Comparison of ENCODE assay signal across 18 mouse cellular contexts in the genomic region with DNA sequence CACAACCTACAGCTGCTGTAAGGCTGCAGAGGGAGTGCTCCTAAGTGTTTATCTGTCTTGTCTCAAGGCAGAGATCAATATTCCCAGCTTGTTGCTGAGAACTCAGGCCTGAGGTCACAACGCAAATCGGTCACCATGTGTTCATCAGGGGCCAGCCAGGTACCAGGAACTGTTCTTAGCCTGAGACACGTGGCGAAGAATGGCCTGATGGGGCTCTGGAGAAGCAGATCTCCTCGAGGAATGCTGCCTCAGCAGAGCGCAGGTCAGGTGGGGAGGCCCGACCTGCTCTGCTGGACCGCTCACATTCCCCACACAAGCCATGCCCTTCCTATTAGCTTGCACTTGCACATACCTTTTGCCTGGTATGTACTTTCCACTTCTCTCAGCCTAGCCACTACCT. TPM values are rescaled to one million over a fixed set of nuclear protein-coding genes. Genes with fewer than 3 reads are reported as not detected.
DNase-seq lines count a peak whose midpoint lies in the region; ATAC-seq lines count a peak whose summit lies in the region.
"Had no signal": no experiment of that assay in that cellular context is flagged by ENCODE, and none has a peak within 500 bp of the region (broad histone marks: within the 10 kb centered on the region; RNA-seq: fewer than 3 reads in every experiment).

No protein-coding gene starts in this region.

- no peak overlapping the region for H3K9ac ChIP-seq in limb, embryonic 12.5 days (replicated peaks)
- no peak overlapping the region for H3K9ac ChIP-seq in stomach, embryonic 14.5 days (replicated peaks; ENCODE audit: low read depth, low read length)
- H3K9ac ChIP-seq in forebrain, embryonic 14.5 days (ENCODE audit: low read length) = no peak overlapping the region
- H3K9ac ChIP-seq: heart, embryonic 13.5 days; liver, embryonic 13.5 days; midbrain, embryonic 12.5 days had no signal

- no peak overlapping the region for H3K4me2 ChIP-seq in limb, embryonic 12.5 days
- H3K4me2 ChIP-seq in stomach, embryonic 14.5 days (replicated peaks; ENCODE audit: low read depth, low read length) = no peak overlapping the region
- H3K4me2 ChIP-seq in forebrain, embryonic 14.5 days (ENCODE audit: low read length) = no peak overlapping the region
- H3K4me2 ChIP-seq: heart, embryonic 13.5 days; liver, embryonic 13.5 days; midbrain, embryonic 12.5 days had no signal

- no peak for ATAC-seq in limb, embryonic 12.5 days (ENCODE audit: insufficient number of reproducible peaks, insufficient read depth, low FRiP score, low TSS enrichment, low read depth)
- ATAC-seq in stomach, embryonic 14.5 days (ENCODE audit: insufficient number of reproducible peaks, insufficient read depth, low FRiP score, low read depth) = peak; percentile 57; the same call in 1 of the 2 replicates
- no peak for ATAC-seq in forebrain, embryonic 14.5 days
- ATAC-seq in granulocyte monocyte progenitor cell, adult 5-6 weeks (replicated peaks; ENCODE audit: poor library complexity, severe bottlenecking) = no peak

- no peak for DNase-seq in limb, embryonic 10.5 days (ENCODE audit: low spot score)
- DNase-seq in kidney, adult 18-20 months = peak; percentile 76
- peak; percentile 82 to 91 for DNase-seq in kidney, postnatal 36 days
- DNase-seq in c-Kit-positive CD71-positive TER-119-positive erythroid progenitor cells, embryonic 14.5 days (ENCODE audit: low spot score) = no peak
- no peak for DNase-seq in forebrain, embryonic 14.5 days (ENCODE audit: low spot score)
- DNase-seq: cerebellum, adult 8-10 months; liver, embryonic 13.5 days; spleen, adult 18-20 months; thymus, adult 2 months had no signal

- H3K9me3 ChIP-seq in limb, embryonic 12.5 days = no peaks in the 10 kb centered on the region
- H3K9me3 ChIP-seq in limb, embryonic 10.5 days (replicated peaks) = no peaks in the 10 kb centered on the region
- no peaks in the 10 kb centered on the region for H3K9me3 ChIP-seq in stomach, embryonic 14.5 days (ENCODE audit: control insufficient read depth, low read depth, low read length)
- H3K9me3 ChIP-seq in forebrain, embryonic 14.5 days (replicated peaks; ENCODE audit: control insufficient read depth, low read length) = no peaks in the 10 kb centered on the region
- H3K9me3 ChIP-seq: G1E; heart, embryonic 13.5 days; liver, embryonic 13.5 days; midbrain, embryonic 12.5 days had no signal

- WGBS in limb, embryonic 12.5 days = 65% methylated on average over 8 of the region's 8 CpGs
- 69% methylated on average over 8 of the region's 8 CpGs for WGBS in limb, embryonic 10.5 days
- WGBS in stomach, embryonic 14.5 days = 48% methylated on average over 8 of the region's 8 CpGs
- 85% methylated on average over 8 of the region's 8 CpGs for WGBS in forebrain, embryonic 14.5 days

- no peak overlapping the region for H3K4me3 ChIP-seq in limb, embryonic 12.5 days (replicated peaks)
- no peak overlapping the region for H3K4me3 ChIP-seq in limb, embryonic 10.5 days
- H3K4me3 ChIP-seq in stomach, embryonic 14.5 days (ENCODE audit: low read depth, low read length) = no peak overlapping the region
- no peak overlapping the region for H3K4me3 ChIP-seq in forebrain, embryonic 14.5 days (ENCODE audit: low read depth, low read length)
- H3K4me3 ChIP-seq: heart, embryonic 13.5 days; layer of hippocampus, adult 2 months; liver, embryonic 13.5 days; midbrain, embryonic 12.5 days had no signal

- H3K4me1 ChIP-seq in limb, embryonic 12.5 days (replicated peaks) = peaks cover 12% of the 10 kb centered on the region
- peaks cover 8% of the 10 kb centered on the region; the same call in 1 of the 2 replicates for H3K4me1 ChIP-seq in limb, embryonic 10.5 days
- 0 out of 2 replicates have a peak, but pooled peaks cover 3% of the 10 kb centered on the region for H3K4me1 ChIP-seq in stomach, embryonic 14.5 days (ENCODE audit: control insufficient read depth, insufficient read depth, low read length)
- H3K4me1 ChIP-seq in forebrain, embryonic 14.5 days (ENCODE audit: control insufficient read depth, insufficient read depth, low read length) = no peaks in the 10 kb centered on the region
- H3K4me1 ChIP-seq: midbrain, embryonic 12.5 days had no signal

- 0 out of 2 replicates have a peak, but pooled peaks cover 2% of the 10 kb centered on the region for H3K36me3 ChIP-seq in limb, embryonic 12.5 days
- no peaks in the 10 kb centered on the region for H3K36me3 ChIP-seq in limb, embryonic 10.5 days
- no peaks in the 10 kb centered on the region for H3K36me3 ChIP-seq in stomach, embryonic 14.5 days (ENCODE audit: control insufficient read depth, insufficient read depth, low read length)
- H3K36me3 ChIP-seq in forebrain, embryonic 14.5 days (ENCODE audit: control insufficient read depth, insufficient read depth, low read length) = no peaks in the 10 kb centered on the region
- H3K36me3 ChIP-seq: liver, embryonic 13.5 days; midbrain, embryonic 12.5 days had no signal

- H3K27me3 ChIP-seq in limb, embryonic 12.5 days = no peaks in the 10 kb centered on the region
- H3K27me3 ChIP-seq in limb, embryonic 10.5 days (ENCODE audit: low read depth, poor library complexity, severe bottlenecking) = no peaks in the 10 kb centered on the region
- H3K27me3 ChIP-seq in stomach, embryonic 14.5 days (ENCODE audit: control insufficient read depth, insufficient read depth, low read length) = no peaks in the 10 kb centered on the region
- H3K27me3 ChIP-seq in forebrain, embryonic 14.5 days (replicated peaks; ENCODE audit: control insufficient read depth, insufficient read depth, low read length) = no peaks in the 10 kb centered on the region
- H3K27me3 ChIP-seq: heart, embryonic 13.5 days; liver, embryonic 13.5 days; midbrain, embryonic 12.5 days had no signal

- peak overlapping the region; percentile 12; the same call in 1 of the 2 replicates for H3K27ac ChIP-seq in limb, embryonic 12.5 days
- no peak overlapping the region for H3K27ac ChIP-seq in limb, embryonic 10.5 days
- no peak overlapping the region for H3K27ac ChIP-seq in stomach, embryonic 14.5 days (ENCODE audit: low read length)
- no peak overlapping the region for H3K27ac ChIP-seq in forebrain, embryonic 14.5 days (ENCODE audit: low read depth, low read length)
- H3K27ac ChIP-seq: heart, embryonic 13.5 days; liver, embryonic 13.5 days; midbrain, embryonic 12.5 days had no signal

RNA-seq across cellular contexts. Expression of a gene that starts 10.0 kb away (rescaled TPM):
- 36.5 and 36.8 TPM in 2 replicates for polyA plus RNA-seq in limb, embryonic 12.5 days (2016; fragmentation: Nextera tagmentation; extraction: Ambion mirVana)
- 27.4 and 37.4 TPM in 2 replicates for polyA plus RNA-seq in limb, embryonic 10.5 days (2016; fragmentation: Nextera tagmentation; extraction: Ambion mirVana)
- polyA plus RNA-seq in stomach, embryonic 14.5 days (2014; fragmentation: Nextera tagmentation; extraction: Ambion mirVana) = 17.2 and 19.3 TPM in 2 replicates
- 13.3 and 18.3 TPM in 2 replicates for polyA plus RNA-seq in forebrain, embryonic 14.5 days (2014; fragmentation: Nextera tagmentation; extraction: Ambion mirVana)
- total RNA-seq in granulocyte monocyte progenitor cell, adult 5-6 weeks (2014; fragmentation: Nextera tagmentation) = 2.9 and 5.2 TPM in 2 replicates
- 5.4 and 9.7 TPM in 2 replicates for total RNA-seq in granulocyte monocyte progenitor cell, adult 5-6 weeks (2017)

RNA-seq across cellular contexts. Expression of a gene that starts 21.4 kb away (rescaled TPM):
- 2.3 and 2.7 TPM in 2 replicates for polyA plus RNA-seq in limb, embryonic 12.5 days (2016; fragmentation: Nextera tagmentation; extraction: Ambion mirVana)
- 1.8 and 2.1 TPM in 2 replicates for polyA plus RNA-seq in limb, embryonic 10.5 days (2016; fragmentation: Nextera tagmentation; extraction: Ambion mirVana)
- polyA plus RNA-seq in stomach, embryonic 14.5 days (2014; fragmentation: Nextera tagmentation; extraction: Ambion mirVana) = 2.6 and 3.3 TPM in 2 replicates
- 1.6 and 1.8 TPM in 2 replicates for polyA plus RNA-seq in forebrain, embryonic 14.5 days (2014; fragmentation: Nextera tagmentation; extraction: Ambion mirVana)
- total RNA-seq in granulocyte monocyte progenitor cell, adult 5-6 weeks (2014; fragmentation: Nextera tagmentation) = not detected in 2 replicates
- 0.10 TPM in 1 of 2 replicates, not detected in the other for total RNA-seq in granulocyte monocyte progenitor cell, adult 5-6 weeks (2017)

RNA-seq across cellular contexts. Expression of a gene that starts 36.5 kb away (rescaled TPM):
- 71.4 and 78.8 TPM in 2 replicates for polyA plus RNA-seq in limb, embryonic 12.5 days (2016; fragmentation: Nextera tagmentation; extraction: Ambion mirVana)
- 101 and 105 TPM in 2 replicates for polyA plus RNA-seq in limb, embryonic 10.5 days (2016; fragmentation: Nextera tagmentation; extraction: Ambion mirVana)
- 55.3 and 59.2 TPM in 2 replicates for polyA plus RNA-seq in stomach, embryonic 14.5 days (2014; fragmentation: Nextera tagmentation; extraction: Ambion mirVana)
- 51.5 and 59.3 TPM in 2 replicates for polyA plus RNA-seq in forebrain, embryonic 14.5 days (2014; fragmentation: Nextera tagmentation; extraction: Ambion mirVana)
- total RNA-seq in granulocyte monocyte progenitor cell, adult 5-6 weeks (2014; fragmentation: Nextera tagmentation) = 65.9 and 92.2 TPM in 2 replicates
- total RNA-seq in granulocyte monocyte progenitor cell, adult 5-6 weeks (2017) = 31.2 and 35.6 TPM in 2 replicates

RNA-seq across cellular contexts. Expression of a gene that starts 36.5 kb away (rescaled TPM):
- polyA plus RNA-seq in limb, embryonic 12.5 days (2016; fragmentation: Nextera tagmentation; extraction: Ambion mirVana) = 9.4 and 10.1 TPM in 2 replicates
- polyA plus RNA-seq in limb, embryonic 10.5 days (2016; fragmentation: Nextera tagmentation; extraction: Ambion mirVana) = 7.9 and 9.4 TPM in 2 replicates
- polyA plus RNA-seq in stomach, embryonic 14.5 days (2014; fragmentation: Nextera tagmentation; extraction: Ambion mirVana) = 4.4 and 5.7 TPM in 2 replicates
- 2.4 and 2.9 TPM in 2 replicates for polyA plus RNA-seq in forebrain, embryonic 14.5 days (2014; fragmentation: Nextera tagmentation; extraction: Ambion mirVana)
- 0.28 and 0.73 TPM in 2 replicates for total RNA-seq in granulocyte monocyte progenitor cell, adult 5-6 weeks (2014; fragmentation: Nextera tagmentation)
- 0.21 and 0.69 TPM in 2 replicates for total RNA-seq in granulocyte monocyte progenitor cell, adult 5-6 weeks (2017)

RNA-seq across cellular contexts. Expression of a gene that starts 39.6 kb away (rescaled TPM):
- polyA plus RNA-seq in limb, embryonic 12.5 days (2016; fragmentation: Nextera tagmentation; extraction: Ambion mirVana) = not detected in 2 replicates
- not detected in 2 replicates for polyA plus RNA-seq in limb, embryonic 10.5 days (2016; fragmentation: Nextera tagmentation; extraction: Ambion mirVana)
- 0.18 TPM in 1 of 2 replicates, not detected in the other for polyA plus RNA-seq in stomach, embryonic 14.5 days (2014; fragmentation: Nextera tagmentation; extraction: Ambion mirVana)
- 0.14 TPM in 1 of 2 replicates, not detected in the other for polyA plus RNA-seq in forebrain, embryonic 14.5 days (2014; fragmentation: Nextera tagmentation; extraction: Ambion mirVana)
- total RNA-seq in granulocyte monocyte progenitor cell, adult 5-6 weeks (2014; fragmentation: Nextera tagmentation) = 6.4 and 10.8 TPM in 2 replicates
- 16.6 and 18.9 TPM in 2 replicates for total RNA-seq in granulocyte monocyte progenitor cell, adult 5-6 weeks (2017)
- polyA plus RNA-seq: heart, embryonic 13.5 days; hindbrain, embryonic 11.5 days; midbrain, embryonic 12.5 days; neural tube, embryonic 11.5 days had no signal

Comparison
In these comparisons a context has a peak if more than half of its experiments do, and no peak if none do; other contexts are left out.
1. DNase-seq: peak in kidney, adult 18-20 months (single experiment) and kidney, postnatal 36 days (2 of 2); none in limb, embryonic 10.5 days (single experiment), c-Kit-positive CD71-positive TER-119-positive erythroid progenitor cells, embryonic 14.5 days (single experiment) and forebrain, embryonic 14.5 days (single experiment).